Mouse (Mus musculus) liver, embryonic 18 days (tissue): ENCODE data around the gene Mymk. TPM values are rescaled to one million over a fixed set of nuclear protein-coding genes. Genes with fewer than 3 reads are reported as not detected.

Source experiments
- polyA plus RNA-seq: library from polyadenylated mRNA; depleted of rRNA; stranded (reverse); fragments of >200 nt; gene quantifications from 2 replicates; pipeline ENCODE4 v1.2.3, GENCODE M21; 2012; rRNA removed

Gene Mymk
- polyA plus RNA-seq = 0.02 TPM in 1 of 2 replicates, not detected in the other

DNA sequence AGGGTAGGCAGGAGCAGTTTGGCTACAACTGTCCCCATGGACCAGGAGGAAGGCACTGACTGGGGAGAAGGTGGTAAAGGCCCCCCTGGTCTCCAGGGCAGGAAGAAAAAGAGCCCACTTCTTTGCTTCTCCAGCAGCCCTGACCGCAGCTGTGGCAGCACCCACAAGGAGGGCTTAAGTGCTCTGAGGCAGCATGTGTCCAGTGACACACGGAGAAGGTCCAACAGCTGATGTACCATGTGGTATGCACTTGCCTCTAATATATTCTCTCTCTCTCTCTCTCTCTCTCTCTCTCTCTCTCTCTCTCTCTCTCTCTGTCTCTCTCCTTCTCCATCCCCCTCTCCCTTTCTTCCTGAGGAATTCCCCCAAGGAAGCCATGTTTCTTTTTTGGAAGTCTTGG lies at the start of gene Mymk:
TSS of gene Mymk (minus strand) at position 202 of the 400 bp plus-strand sequence.

DNA sequence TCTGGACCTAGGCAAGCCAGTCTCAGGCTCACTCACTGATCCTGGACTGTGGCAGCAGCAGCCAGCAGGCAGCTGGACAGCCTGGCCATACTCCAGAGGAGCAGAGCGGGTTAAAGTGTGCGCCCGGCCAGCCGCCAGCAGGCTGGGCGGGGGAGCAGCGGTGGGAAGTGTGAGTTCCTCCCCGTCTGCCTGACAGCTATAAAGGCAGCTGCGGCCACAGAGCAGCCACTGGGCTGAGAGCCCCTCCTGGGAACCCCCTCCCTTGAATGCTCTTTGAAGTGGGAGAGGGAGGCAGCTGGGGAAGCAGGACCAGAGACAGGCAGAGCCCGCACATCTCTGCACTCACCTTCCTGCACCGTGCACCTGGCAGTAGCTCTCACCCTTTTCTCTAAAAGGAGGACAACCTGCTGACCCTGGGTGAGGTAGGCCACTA lies 7.2 kb upstream of the Mymk start, which contains the start of gene Adamtsl2:
TSS of gene Adamtsl2 (plus strand) at position 228 of the 433 bp plus-strand sequence.

DNA sequence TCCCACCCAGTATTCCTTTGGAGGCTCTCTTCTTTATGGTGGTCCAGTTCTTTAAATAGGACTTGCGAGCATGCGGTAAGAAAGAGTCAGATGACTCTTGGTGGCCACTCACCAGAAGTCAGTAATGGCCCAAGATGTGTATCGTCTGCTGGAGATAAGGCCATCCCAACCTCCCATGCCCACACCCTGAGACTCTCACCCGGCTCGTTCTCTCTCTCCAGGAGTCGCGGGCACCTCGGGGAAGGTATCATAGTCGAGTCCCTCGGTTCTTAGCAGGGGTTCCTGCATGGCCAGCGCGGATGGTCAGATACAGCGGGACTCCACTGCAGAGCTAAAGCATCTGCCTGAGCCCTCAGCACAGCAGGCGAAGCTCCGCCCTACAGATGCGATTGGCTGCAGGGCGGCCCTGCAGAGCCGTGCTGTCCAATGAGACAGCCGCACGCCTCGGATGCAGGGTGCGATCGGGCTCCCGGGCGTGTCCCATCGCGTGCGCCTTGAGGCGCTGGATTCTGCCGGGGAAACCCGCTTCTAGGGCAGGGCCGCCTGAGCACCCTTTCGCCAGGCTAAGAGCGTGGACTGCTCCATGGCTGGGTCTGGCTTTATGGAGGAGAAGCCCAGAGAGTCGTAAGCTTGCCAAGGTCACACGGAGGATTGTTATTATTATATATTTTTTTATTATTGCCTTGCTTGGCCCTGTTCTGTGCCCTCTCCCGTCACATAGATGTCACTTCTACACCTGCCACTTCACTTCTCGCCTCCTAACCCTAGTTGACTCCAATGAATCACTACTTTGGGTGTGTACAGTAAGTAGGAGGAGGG lies 44.2 kb downstream of the Mymk start, which contains the start of gene Slc2a6:
TSS of gene Slc2a6 (minus strand) at position 381 of the 819 bp plus-strand sequence.

Other genes starting within 250 kb of the Mymk start
- gene Abo, start 207.2 kb downstream of the Mymk start, polyA plus RNA-seq = not detected in 2 replicates
- gene Surf6, start 169.3 kb downstream of the Mymk start, polyA plus RNA-seq = 7.7 and 8.0 TPM in 2 replicates
- gene Med22, start 161.5 kb downstream of the Mymk start, polyA plus RNA-seq = 12.9 and 14.0 TPM in 2 replicates
- gene Rpl7a, start 161.4 kb downstream of the Mymk start, polyA plus RNA-seq = 985 and 1,167 TPM in 2 replicates
- 18.9 and 19.1 TPM in 2 replicates for gene Surf2, start 155.8 kb downstream of the Mymk start, polyA plus RNA-seq
- gene Surf1, start 155.6 kb downstream of the Mymk start, polyA plus RNA-seq = 28.3 and 28.7 TPM in 2 replicates
- 82.5 and 83.9 TPM in 2 replicates for gene Surf4, start 138.3 kb downstream of the Mymk start, polyA plus RNA-seq
- 0.02 and 0.06 TPM in 2 replicates for gene Stkld1, start 138.1 kb downstream of the Mymk start, polyA plus RNA-seq
- gene Rexo4, start 107.8 kb downstream of the Mymk start, polyA plus RNA-seq = 16.8 and 17.9 TPM in 2 replicates
- 2.7 and 3.2 TPM in 2 replicates for gene Adamts13, start 98.8 kb downstream of the Mymk start, polyA plus RNA-seq
- 24.3 and 25.3 TPM in 2 replicates for gene Cacfd1, start 62.3 kb downstream of the Mymk start, polyA plus RNA-seq
- 0.36 and 0.44 TPM in 2 replicates for gene Slc2a6, start 44.2 kb downstream of the Mymk start, polyA plus RNA-seq
- 1.8 and 2.7 TPM in 2 replicates for gene Adamtsl2, start 7.2 kb upstream of the Mymk start, polyA plus RNA-seq
- 0.01 TPM in 1 of 2 replicates, not detected in the other for gene Fam163b, start 70.3 kb upstream of the Mymk start, polyA plus RNA-seq
- gene Dbh, start 93.1 kb upstream of the Mymk start, polyA plus RNA-seq = 0.01 TPM in 1 of 2 replicates, not detected in the other
- 28.1 and 29.2 TPM in 2 replicates for gene Sardh, start 176.2 kb upstream of the Mymk start, polyA plus RNA-seq